Mouse (Mus musculus): ENCODE data around the gene Entpd7. TPM values are rescaled to one million over a fixed set of nuclear protein-coding genes. Genes with fewer than 3 reads are reported as not detected.

Gene Entpd7
- polyA plus RNA-seq, 1 experiment = 12.3 TPM

- no peak for DNase-seq (ENCODE audit: low read depth)
Measured at GRCm38 (mm10) chr19:43771499-43771969, 82.1 kb downstream of the Entpd7 start.

GRCm38 (mm10) chr19:43772311-43772710 lies 82.8 kb downstream of the Entpd7 start:
- no peak for DNase-seq (ENCODE audit: low read depth)

DNA sequence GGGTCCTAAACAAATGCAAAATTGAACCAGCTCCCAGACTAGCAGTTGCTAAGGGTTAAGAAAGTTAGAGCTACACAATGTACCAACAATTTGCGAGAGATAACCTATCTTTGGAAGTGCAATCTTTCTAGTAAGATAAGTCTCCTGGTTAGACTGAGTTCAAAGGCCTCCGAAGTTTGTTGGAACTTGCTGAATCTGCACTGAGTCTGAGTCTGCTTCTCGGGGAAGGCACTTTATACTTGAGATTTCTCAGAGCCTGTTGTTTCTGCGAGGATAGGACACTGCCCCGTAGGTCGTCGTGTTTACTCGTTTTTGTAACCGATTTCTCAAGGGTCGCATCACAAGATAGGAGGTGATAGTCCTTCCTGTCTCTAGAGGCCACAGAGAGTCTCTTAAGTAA lies 86.0 kb downstream of the Entpd7 start:
- no peak for DNase-seq (ENCODE audit: low read depth)

DNA sequence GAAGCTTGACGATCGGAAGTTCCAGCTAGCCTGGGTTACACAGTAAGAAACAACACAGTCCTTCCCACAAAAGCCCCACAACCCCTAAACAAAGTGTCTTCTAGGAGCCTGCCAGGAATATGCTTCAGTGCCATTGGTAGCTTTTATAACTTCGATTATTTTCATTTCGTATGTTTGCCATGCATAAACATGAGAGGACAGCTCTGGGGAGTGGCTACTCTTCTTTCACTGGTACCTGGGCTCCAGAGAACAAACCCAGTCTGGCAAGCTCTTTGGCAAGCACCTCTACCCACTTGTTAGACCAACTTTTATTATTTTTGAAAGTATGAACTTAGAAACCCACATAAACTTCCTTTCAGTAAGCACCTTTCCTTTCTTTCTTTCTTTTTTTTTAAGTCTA lies 87.1 kb downstream of the Entpd7 start:
- no peak for DNase-seq (ENCODE audit: low read depth)

GRCm38 (mm10) chr19:43777308-43777707 lies 87.8 kb downstream of the Entpd7 start:
- no peak for DNase-seq (ENCODE audit: low read depth)

GRCm38 (mm10) chr19:43780391-43780790 lies 90.9 kb downstream of the Entpd7 start:
- DNase-seq (ENCODE audit: low read depth) = no peak

DNA sequence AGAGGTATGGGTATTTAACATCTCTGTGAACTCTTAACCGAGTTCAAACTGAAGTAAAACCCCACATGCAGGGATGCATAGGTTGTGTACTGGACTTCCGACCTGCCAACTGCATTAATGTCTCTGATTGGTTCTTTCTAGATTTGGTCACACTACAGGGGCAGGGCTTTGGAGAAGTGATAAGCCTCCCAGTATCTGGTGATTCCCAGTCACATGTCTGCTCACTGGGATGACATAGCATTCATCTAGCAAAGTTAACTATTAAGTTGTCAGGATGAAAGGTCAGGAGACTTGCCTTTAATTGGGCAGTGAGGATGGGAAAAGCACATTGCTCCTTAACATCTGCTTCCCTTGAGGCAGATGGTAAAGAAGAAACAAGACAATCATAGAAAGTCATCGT lies 92.5 kb downstream of the Entpd7 start, which contains the start of gene Abcc2:
Gene Abcc2 (plus strand): TSS at position 213 of the 400 bp plus-strand sequence.
- DNase-seq (ENCODE audit: low read depth) = no peak

Other genes with a start within 250 kb of the Entpd7 start
- gene Cnnm1, start 249.2 kb upstream of the Entpd7 start, polyA plus RNA-seq (2012; rRNA removed) = 0.50 and 1.4 TPM in 2 replicates
- 17.5 and 17.7 TPM in 2 replicates for gene Got1, start 165.1 kb upstream of the Entpd7 start, polyA plus RNA-seq (2012; rRNA removed)
- 0.04 TPM in 1 of 2 replicates, not detected in the other for gene Nkx2-3, start 77.3 kb upstream of the Entpd7 start, polyA plus RNA-seq (2012; rRNA removed)
- gene Slc25a28, start 14.8 kb upstream of the Entpd7 start, polyA plus RNA-seq (2012; rRNA removed) = 82.7 and 91.0 TPM in 2 replicates
- gene Cutc, start 63.3 kb downstream of the Entpd7 start, polyA plus RNA-seq (2012; rRNA removed) = 9.6 and 10.3 TPM in 2 replicates
- 31.0 and 38.4 TPM in 2 replicates for gene Cox15, start 63.3 kb downstream of the Entpd7 start, polyA plus RNA-seq (2012; rRNA removed)
- gene Abcc2, start 92.5 kb downstream of the Entpd7 start, polyA plus RNA-seq (2012; rRNA removed) = 0.14 and 0.28 TPM in 2 replicates

Measured in gonadal fat pad, adult 2 months (tissue).